Mouse (Mus musculus) cerebellum, postnatal 25 days (tissue): ENCODE measurements around the gene Ano6.
A peak's percentile ranks its signal among the peaks of the same experiment; 100 is the strongest.

Experiments used
- DNase-seq, 2 experiments: peaks; one replicate each; pipeline ENCODE4 v3.0.0; 2021; ENCODE audit warnings: mixed read lengths in 2 of 2

Ano6 gene

DNA sequence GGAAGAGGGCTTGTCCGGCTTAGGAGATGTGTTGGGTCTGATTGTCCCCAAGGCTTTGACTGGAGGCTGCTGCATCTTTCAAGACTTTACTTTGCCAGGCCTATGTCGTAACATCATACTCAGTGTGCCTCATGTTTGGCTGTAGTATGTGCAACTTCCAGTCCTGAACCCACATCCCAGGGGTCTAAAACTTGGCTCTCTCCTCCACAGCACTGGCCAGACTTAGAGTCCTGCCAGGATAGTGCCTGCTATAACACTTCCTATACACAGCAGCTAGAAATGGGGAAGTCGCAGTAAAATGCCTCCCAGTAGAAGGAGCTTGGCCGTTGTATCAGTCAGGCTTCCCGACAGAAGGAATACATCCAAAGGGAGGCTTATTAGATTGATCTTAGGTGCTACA, 21.9 kb upstream of the Ano6 start:
- no peak for DNase-seq

DNA sequence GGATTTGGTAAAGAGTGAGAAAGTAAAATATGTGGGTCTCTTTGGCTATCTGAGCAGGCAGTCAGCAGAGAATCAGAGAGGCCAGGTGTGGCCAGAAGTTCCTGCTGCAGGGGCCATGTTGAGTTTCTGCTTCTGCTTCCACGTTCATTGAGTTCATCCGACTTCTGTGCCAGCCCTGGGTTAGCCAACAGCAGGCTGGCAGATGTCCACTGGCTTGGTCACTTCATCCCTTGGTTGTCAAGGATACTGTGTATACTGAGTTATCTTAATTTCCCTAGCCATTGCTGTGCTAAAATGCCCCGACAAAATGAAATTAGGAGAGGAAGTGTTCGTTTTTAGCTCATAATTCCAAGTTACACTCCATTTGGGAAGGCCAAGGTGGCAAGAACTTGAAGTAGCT, 21.1 kb upstream of the Ano6 start:
- no peak for DNase-seq

DNA sequence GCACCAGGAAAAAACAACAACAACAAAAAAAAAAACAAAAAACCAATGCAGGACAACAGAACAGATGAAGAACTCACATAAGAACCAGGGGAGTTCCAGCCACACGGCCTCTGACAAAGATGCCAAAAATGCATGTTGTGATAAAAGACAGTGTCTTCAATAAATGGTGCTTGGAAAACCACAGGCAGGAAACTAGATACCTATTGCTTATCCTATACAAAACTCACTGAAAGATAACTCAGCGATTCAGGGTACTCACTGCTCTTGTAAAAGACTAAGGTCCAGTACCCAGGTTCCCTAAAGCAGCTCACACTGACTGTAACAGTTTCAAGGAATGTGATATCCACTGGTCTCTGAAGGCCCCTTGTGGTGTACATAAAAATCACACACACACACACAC, 20.3 kb upstream of the Ano6 start:
- DNase-seq: no peak

DNA sequence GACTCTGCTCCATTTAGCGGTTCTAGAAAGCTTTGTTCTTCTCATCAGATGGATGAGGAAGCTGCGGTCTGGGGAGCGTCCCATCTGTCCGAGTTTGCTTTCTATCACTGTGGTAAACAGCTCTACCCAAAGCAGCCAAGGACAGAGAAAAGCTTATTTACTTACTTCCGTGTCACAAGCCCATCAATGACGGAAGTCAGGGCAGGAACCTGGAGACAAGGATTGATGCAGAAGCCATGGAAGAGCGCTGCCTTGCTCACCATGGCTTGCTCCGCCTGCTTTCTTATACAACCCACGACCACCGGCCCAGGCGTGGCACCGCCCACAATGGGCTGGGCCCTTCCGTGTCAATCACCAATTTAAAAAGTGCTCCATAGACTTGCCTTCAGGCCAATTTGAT, 18.3 kb upstream of the Ano6 start:
- DNase-seq: no peak

DNA sequence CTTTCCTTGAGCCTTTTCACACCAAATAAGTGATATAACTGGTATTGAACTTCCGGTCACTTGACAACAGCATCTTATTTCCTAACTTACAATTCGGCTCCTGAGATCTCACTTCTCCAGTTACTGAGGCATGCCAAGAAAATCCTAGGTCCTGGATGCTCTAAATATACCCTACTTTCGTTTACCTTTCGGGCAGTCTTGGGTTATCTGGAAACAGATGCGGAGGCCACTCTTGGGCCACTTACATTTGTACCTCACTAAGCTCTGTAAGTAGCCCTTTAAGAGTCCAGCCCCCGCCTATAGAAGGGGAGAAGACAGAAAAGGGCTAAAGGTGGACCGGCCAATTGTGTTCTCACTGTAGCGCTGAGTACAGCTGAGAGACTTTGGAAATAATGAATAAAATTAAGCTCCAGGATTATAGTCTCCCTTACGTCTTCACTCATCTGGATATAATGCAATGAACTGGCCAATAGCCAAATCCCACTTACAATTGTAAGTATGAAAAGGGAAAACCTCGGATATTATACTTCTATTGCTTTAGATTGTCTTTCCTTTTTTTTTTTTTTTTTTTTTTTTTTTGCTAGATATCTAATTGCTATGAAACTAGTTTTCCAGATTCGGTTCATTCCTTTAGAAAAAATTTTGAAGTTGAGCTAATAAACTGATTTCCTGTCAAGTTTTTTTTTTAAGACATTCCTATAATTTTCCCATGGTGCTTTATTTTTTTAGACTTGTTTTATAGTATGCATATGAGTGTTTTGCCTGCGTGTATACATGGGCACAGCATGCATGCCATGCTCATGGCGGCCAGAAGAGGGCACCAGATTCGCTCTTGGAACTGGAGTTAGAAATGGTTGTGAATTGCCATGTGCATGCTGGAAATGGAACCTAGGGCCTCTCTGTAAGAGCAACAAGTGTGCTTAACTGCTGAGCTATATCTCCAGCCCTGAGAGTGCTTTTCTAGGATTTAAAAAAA, 17.5 kb upstream of the Ano6 start:
- DNase-seq: peak; percentile 52 to 71

DNA sequence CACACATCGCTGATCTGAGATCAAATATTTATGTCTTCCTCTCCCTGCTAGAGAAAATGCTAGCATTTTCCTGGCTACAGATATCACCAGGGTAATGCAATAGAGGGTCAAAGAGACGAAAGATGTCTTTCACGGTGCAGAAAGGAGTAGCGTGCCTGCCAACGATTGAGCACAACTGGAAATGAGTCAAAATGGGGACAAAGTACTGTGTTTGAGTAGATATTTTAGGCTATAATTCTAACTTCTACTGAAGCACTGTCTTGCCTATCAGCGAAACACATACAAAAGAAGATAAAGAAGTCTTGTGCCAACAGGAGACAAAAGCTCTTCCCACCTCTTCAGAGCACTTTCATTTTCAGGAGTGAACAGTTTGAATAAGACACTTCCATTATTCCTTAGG, 16.4 kb upstream of the Ano6 start:
- DNase-seq: no peak

DNA sequence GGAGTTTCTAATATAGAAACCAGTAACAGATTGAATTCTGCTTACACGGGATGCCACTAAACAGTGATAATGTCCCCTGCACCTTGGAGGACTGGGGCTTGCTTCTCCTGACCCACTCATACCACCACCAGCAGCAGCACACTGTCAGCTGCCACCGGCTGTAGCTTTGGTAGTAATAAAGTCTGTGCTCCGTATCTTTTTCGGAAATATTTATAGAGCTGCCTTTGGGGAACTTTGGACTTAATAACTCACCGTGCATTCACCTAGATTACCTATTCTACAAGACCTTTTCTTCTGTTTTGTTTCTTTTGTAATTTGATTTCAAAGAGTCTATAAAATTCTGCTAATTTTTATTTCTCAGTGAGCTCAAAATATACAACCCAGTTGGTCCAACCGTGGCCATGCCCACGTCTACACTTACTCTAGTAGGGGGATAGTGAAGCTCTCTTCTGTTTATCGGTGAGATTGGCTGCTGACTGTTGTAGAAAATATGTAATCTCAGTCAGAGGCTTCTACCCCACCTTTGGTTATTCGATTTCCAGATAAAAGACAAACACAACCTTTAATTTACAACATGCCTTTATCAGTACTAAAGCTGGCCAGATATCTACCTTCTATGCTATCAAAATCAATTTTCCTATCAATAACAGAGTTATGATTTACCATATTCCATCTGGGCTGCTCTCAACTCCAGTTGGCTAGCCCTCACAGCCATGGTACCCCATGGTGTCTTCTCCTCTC, 15.8 kb upstream of the Ano6 start:
- DNase-seq: no peak

DNA sequence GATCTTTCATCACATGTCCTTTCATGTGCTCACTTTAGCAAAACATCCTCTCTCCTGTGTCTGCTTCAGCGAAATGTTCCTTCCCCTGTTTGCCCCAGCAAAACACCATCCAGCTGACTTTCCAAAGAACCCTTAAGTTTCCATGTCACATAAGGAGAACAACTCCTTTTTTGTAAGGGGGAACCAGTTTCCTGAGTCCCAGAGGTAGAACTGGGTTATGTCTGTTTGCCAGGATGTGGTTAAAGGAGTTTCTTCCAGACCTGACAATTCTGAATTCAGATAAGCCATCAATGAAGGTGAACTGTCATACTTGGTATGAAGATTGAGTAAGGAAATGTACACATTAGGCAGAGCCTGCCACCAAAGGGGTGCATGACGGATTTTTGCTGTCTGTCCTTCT, 12.9 kb upstream of the Ano6 start:
- DNase-seq: no peak

DNA sequence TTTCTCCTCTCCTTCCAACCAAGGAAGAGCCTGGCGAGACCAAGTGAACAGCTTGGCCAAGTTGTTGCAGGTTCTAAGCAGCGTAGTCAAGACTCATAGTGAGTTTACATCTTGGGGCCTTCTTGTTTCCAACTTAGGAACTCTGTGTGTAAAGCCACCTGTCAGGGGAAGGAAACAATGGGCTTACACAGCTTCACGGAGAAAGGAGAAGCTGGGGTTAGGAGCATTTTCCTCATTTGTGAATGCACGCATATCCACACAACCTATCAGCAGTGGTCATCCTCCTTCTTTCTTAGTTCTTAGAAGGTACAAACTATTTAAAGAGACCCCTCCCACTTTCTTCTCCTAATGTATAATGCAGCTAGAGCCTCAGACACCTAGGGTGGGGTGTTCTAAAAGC, 11.9 kb upstream of the Ano6 start:
- no peak for DNase-seq

DNA sequence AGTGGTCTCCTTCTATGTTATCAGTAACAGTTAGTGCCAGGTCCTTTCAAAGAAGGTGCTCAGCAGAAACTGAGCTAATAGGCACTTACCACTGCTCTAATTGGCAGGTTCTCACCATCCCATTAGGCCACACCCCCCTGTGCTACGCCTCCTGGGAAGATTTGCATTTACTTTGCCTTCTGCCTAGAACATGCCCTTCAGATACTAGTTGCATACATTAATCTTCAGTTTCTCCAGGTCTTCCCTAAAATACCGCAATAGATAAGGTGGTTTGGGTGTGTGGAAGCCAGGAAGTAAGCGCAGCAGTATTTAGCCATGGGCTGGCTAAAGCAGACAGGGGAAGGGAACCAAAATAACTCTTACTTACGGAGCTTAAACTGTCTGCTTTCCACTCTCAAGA, 4.0 kb upstream of the Ano6 start:
- DNase-seq: no peak

DNA sequence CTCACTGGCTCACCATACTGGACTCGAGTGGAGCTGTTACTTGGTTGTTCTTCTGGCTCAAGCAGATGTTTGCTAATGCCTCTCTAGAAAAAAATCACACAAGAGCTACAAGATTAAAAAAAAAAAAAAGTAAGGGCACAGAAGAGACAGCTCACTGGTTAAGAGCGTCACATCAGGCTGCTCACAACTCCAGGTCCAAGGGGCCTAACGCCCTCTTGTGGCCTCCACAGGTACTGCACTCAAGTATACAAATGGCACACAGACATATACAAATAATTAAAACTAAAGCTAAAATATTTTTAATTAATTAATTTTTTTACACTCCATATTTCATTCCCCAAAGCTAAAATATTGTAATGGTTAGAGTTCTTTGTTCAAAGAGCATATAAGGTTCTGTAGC, 3.1 kb upstream of the Ano6 start:
- DNase-seq: peak in 1 of 2 experiments; percentile 22

DNA sequence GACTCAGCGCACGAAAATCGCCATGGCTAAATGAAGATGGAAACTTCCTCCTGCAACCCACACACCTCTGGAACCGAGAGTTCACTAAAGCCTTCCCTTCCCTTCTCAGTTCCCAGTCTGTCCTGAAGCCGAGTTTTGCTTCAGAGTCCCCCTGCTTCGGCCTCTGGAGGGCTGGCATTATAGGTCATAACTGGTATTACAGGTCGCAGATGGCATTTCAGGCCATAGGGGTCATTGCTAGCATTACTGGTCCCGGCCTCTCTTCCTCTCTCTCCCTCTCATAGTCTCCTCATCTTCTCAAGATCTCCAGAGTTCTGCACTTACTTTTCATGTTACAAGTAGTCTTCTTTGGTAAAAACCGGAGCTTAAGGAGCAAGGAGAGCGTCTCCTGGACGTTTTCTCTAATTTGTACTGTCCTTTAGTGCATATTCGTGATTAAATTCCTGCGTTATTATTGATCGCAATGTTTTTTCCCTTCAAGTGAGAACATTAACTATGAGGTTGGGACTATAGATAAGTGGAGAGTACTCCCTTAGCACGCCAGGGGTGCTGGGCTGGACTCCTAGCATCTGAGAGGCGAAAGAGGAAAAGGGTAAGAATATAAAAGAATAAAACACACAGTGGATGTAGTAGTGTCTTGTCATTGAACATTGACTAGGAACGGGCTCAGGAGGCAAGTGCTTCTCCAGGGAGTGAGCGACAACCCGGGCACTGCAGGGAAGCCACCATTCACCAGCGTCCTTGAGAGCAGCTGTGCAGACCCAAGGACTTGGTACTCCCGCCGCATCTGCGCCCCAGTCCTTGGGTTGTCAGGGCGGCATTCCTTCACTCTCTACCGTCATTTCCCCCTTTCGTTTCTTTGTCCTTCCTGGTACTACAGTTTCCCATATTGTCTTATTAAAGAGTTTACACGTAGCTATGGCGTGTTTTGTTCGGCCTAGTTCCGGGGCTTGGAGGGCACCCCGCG, 798 bp upstream of the Ano6 start:
- peak in 1 of 2 experiments; percentile 34 for DNase-seq

DNA sequence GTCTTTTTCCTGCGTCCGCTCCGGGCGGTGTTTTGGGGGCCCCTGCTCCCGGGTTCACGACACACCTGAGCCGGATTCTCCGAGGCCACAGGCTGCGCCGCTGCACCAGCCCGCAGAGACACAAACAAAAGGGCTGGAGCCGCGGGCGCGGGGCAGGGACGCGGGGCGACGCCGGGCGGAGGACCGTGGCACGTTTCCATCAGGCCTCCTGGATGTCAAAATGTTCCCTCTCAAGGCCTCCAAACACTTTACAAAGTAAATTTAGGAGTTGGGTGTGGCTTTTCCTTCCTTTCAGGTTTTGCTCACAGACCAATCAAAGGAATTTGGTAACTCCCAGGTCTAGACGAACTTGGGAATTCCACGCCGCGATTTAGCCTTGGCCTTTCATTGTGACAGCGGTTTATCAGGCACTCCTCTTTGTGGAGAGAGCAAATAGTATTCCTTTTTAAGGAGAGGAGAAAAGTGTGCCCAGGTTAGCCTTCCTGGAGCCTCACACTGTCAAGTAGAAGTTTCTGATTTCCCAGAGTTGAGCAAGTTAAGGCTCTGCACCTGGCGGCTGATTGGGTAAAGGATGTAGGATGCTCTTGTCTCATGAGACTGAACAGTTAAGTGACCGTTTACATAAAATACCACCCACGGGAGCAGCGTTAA, 623 bp downstream of the Ano6 start:
- DNase-seq: peak in 1 of 2 experiments; percentile 63

DNA sequence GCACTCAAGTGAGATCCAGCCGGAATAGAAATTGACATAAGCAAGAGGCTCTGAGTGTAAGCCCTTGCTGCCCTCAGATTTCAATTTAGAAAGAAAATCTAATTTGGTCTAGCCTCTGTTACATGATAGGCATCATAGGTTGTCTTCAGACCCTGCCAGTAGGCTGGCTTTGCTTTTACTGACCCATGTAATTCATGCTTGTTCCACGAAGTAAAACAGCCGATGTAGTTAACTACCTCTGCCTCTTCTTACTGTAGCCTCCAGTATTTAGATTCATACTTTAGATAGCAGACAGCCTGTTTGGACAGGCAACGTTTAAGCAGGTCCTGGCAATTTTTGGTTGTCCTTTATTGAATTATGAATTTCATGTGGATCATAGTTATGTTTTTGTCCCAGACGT, 1.2 kb downstream of the Ano6 start:
- DNase-seq: no peak

DNA sequence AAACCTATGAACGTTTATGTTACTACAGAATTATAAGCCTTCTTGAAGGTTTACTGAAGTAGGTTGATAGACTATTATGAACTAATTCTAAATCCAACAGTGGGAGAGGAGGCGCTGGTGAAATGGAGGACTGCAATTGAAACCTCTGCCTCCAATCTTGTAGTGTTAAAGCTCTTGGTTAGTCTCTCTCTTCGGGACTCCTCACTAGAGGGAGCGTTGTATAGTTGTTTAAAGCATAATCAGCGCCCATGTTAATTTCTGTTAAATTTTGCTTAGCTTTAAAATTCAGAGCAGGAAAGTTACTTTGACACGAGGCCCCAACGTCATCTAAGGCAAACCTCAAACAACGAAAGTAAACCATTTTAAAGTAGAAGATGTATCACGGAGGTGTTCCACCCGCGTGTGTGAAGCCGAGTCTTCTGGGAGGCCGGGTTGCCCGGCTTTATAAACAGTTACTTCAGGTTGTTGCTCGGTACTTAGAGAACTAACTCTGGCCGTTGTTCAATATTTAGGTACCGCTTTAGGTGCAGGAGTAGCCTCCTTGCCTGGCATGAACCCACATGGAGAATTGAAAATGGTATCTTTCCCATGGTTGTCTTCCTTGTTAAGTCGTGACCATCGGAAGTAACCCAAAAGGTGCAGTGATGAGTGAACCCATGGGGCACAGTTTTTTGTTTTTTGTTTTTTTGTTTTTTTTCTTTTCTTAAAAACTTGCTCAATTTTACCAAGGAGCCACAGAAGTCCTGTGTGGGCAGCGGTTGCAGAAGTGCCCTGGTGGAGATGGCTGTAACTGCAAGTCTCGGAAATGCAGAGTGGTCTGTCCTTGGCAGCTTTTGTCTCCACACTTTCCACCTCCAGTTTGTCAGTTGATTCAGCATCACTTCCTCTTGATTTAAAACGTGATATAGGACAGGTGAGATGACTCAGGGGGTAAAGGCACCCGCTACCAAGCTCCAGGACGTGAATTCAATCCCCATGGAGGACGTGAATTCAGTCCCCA, 1.9 kb downstream of the Ano6 start:
- DNase-seq: no peak

DNA sequence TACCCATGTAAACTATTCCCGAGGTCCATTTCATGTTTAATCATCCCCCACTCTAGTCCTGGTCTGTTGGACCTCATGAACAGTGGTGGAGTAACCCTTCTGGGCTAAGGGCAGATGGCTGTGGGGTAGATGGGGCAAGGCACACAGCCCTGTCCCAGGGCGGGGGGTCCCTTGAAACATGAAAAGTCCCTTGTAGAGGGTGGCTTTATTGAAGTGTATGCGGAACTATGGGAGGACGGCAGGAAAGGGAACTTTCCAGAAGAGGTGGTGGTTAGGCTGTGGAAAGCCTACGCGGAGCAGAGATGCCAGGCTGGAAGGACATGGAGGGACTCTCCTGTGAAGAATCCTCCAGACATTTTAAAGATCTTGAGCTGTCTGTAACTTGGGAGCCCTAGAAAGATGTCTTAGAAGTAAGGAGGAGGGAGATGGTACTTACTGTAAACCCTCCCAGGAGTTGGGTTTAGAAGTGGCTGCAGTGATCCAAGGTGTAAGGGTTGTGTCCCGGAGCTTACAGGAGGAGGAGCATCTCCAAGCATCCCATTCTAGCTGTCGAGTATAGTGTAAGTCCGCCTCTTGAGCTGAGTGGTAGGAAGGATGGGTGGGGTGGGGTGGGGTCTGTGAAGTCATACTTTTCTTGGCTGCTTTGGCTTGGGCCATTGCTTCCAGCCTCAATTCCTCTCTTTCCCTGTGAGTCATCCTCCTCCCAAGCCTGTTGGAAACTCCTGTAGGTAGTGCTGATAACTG, 3.3 kb downstream of the Ano6 start:
- no peak for DNase-seq

DNA sequence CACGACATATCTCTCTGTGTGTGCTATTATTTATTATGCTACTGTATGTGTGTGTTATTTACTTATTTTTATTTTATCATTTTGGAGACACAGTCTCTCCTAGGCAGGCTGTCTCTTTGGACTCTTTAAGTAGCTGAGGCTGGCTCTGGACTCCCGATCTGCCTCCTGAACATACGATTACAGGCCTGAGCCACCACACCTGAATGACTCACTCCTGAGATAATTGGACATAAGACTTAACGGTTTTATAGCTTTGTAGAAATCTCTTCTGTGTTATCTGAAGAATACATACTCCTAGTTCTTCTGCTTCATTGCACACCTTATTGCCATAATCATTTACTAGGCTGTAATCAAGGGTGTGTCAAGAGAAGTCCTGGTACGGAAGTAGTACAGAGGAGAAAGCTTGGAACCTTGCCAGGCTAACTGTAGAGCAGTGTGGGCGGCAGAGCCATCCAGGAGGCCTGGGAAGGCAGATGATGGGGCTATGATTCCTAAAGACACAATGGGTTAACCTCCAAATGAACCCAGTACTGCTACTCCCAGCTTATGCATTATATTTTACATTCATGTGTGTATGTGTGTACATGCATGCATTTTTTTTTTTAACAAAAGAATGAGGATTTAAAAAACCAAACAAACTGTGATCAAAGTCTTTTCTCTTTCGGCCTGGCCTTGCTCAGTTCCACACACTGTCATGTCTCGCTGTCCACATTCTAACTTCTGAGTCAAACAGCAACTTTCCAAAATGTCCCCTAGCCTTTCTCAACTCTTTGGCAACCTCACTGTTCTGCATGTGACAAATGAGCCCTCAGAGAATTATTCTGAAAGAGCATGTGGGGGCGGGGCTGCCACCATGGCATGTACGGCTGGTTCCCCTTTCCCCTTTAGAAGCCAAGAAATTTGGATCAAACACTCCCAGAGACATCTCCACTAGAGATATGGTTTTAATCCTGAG, 4.2 kb downstream of the Ano6 start:
- DNase-seq: no peak

DNA sequence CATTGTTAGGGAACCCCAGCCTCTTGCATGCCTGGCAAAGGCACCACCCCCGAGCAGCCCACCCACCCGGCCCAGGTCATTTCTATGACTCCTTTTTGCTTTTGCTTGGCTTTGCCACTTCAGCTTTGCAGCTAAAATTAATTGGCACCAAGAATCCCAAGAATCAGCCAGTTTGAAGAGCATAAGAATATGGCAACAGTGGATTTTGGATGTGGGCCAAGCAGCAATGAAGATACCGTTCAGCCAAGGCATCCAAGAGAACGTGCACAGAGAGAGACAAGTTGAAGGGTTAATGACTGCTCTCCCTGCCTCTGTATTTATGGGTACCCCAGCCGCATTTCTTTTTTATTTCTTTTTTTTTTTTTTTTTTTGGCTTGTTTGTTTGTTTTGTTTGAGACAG, 5.4 kb downstream of the Ano6 start:
- peak in 1 of 2 experiments; percentile 12 for DNase-seq
